Mouse (Mus musculus) layer of hippocampus, postnatal 14 days (tissue): ENCODE measurements around the gene St3gal6. TPM values are rescaled to one million over a fixed set of nuclear protein-coding genes. Genes with fewer than 3 reads are reported as not detected.
A peak's percentile ranks its signal among the peaks of the same experiment; 100 is the strongest.

Experiments
- DNase-seq, 2 experiments: peaks; one replicate each; pipeline ENCODE4 v3.0.0; 2021 to 2022; ENCODE audit warnings: low spot score in 2 of 2, mixed read lengths in 1 of 2
- total RNA-seq, 2 experiments: library from RNA; stranded (reverse); gene quantifications; 2 replicates each; pipeline ENCODE4 v1.2.3; 2021

St3gal6 gene
- total RNA-seq, 2 experiments from 2014 or later, result 16.1 to 20.4 TPM

- no peak for DNase-seq
These were observed 77.5 kb downstream of the St3gal6 start for GRCm38 (mm10) chr16:58446281-58447259.

DNA sequence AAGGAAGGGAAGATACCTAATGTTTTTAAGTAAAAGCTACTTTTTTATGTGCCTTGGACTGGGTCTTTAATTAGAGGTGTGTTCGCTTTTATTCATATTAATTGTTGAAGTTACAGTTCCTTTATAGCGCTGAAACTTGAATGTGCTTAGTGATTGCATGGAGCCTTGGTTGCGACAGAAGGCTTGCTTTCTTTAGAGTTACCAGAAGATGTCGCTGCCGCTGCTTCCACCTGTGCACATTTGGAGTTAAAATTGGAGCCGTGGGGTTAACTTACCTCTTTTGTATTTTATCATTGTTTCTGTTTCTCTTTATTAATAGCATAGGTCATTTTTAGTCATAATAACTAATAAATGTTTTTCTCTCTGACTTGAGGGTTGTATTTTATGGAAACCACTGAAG is 79.3 kb downstream of the St3gal6 start:
- no peak for DNase-seq

DNA sequence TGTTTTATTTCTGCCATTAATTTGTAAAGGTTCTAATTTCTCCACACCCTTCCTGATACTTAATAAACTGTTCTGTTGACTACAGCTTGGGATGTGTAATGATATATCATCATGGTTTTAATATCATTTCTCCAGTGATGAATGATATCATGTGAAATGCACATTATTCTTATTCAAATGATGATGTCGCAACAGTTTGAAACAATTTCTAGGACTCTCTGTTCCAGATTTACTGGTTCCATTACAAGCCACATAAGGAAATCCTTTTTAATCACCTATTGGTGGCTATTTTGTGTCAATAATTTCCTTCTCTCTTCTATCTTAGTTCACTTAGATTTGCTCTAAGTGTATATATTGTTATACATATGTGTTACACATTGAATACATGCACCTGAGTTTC is 91.7 kb downstream of the St3gal6 start:
- no peak for DNase-seq

DNA sequence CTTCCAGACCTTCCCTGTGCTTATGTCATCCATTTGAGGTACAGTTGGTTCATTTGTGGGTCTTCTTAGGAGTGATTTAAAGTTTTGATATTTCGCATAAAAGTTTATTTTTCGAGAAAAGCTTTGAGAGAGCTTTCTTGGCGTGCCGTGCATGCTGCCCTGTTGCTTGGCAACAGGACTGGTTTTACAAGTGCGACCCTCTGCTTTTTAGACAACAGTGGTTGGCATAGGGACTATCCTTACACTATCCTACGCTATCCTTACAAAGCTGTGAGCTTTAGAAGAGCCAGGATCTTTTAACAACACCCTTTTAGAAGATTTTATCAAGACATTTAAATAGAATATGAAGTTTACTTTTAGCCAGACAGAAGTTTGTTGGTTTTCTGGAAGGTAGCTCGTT is 93.8 kb downstream of the St3gal6 start:
- DNase-seq, result no peak

- peak; percentile 5 to 26 for DNase-seq
These were observed 102.2 kb downstream of the St3gal6 start for GRCm38 (mm10) chr16:58421696-58422354.

Other genes starting within 250 kb of the St3gal6 start
- gene Dcbld2, start 115.8 kb downstream of the St3gal6 start, total RNA-seq, result 10 to 100 TPM; 15.5 to 17.8 TPM
- gene Gm813, start 92.7 kb upstream of the St3gal6 start, total RNA-seq, result not detected
- gene E330017A01Rik, start 114.5 kb upstream of the St3gal6 start, total RNA-seq, result not detected
- 10 to 100 TPM; 45.4 to 53.0 TPM for gene Cpox, start 146.0 kb upstream of the St3gal6 start, total RNA-seq
- gene Gpr15, start 194.8 kb upstream of the St3gal6 start, total RNA-seq, result not detected
- gene Cldnd1, start 203.7 kb upstream of the St3gal6 start, total RNA-seq, result 10 to 100 TPM; 87.9 to 98.7 TPM
- gene Olfr172, start 238.9 kb upstream of the St3gal6 start, total RNA-seq, result not detected